Mouse (Mus musculus): ENCODE results near the gene Plpp7. TPM values are rescaled to one million over a fixed set of nuclear protein-coding genes. Genes with fewer than 3 reads are reported as not detected.
A peak's percentile ranks its signal among the peaks of the same experiment; 100 is the strongest.

Plpp7 gene
- total RNA-seq, 2 experiments from 2014 or later = 24.7 to 32.1 TPM

DNA sequence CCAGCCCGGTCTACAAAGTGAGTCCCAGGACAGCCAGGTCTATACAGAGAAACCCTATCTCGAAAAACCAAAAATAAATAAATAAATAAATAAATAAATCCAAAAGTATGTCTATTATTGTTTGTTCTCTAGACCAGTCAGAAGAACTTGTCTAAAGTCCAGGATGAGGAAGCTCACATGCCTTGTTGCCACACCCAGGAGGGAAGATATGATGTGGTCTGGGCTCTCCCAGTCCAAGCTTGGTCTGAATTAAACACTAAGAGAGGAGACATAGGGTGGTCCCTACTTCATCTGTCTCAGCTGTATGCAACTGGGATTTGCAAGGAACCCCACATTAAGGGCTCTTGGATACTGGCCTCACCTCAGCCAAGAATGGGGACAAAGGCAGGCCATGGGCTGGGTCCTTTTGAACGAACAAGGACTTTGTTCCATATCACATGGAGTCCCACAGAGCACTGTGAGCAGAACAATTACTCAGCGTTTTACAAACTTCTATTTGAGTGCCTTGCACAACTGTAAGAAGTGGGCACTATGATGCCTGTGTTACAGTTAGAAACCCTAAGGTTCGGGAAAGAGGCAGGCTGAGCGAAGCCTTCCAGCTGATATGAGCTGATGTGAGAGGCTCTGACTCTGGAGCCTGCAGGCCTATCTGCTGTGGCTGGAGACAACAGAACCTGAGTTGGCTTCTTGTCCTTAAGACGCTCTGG, 1.2 kb upstream of the Plpp7 start:
- no peak for DNase-seq
- intact Hi-C loops (cut with DNase I) = no loop called here

DNA sequence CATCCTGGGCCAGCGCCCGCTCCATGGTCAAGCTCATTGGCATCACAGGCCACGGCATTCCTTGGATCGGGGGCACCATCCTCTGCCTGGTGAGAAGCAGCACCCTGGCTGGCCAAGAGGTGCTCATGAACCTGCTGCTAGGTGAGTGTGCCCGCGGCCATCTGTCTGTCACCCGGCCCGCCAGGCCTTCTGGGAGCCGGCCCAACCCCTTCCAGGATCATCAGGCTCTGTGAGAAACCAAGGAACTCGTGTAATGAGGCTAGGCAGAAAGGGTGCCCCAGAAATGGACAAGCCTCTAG, 743 bp downstream of the Plpp7 start:
- no peak for DNase-seq
- intact Hi-C loops (cut with DNase I) = no loop called here

- intact Hi-C loops (cut with DNase I) = no loop called here
- DNase-seq = no peak
These were observed 7.6 kb downstream of the Plpp7 start for GRCm38 (mm10) chr2:32102944-32103343.

- intact Hi-C loops (cut with DNase I) = no loop called here
- DNase-seq = no peak
These were observed 8.2 kb downstream of the Plpp7 start for GRCm38 (mm10) chr2:32103557-32103956.

GRCm38 (mm10) chr2:32104122-32104521, 8.8 kb downstream of the Plpp7 start:
- DNase-seq = no peak
- intact Hi-C loops (cut with DNase I) = no loop called here

- intact Hi-C loops (cut with DNase I) = no loop called here
- no peak for DNase-seq
These were observed 10.0 kb downstream of the Plpp7 start for GRCm38 (mm10) chr2:32105117-32105913.

GRCm38 (mm10) chr2:32105930-32106329, 10.6 kb downstream of the Plpp7 start:
- intact Hi-C loops (cut with DNase I) = no loop called here
- no peak for DNase-seq

DNA sequence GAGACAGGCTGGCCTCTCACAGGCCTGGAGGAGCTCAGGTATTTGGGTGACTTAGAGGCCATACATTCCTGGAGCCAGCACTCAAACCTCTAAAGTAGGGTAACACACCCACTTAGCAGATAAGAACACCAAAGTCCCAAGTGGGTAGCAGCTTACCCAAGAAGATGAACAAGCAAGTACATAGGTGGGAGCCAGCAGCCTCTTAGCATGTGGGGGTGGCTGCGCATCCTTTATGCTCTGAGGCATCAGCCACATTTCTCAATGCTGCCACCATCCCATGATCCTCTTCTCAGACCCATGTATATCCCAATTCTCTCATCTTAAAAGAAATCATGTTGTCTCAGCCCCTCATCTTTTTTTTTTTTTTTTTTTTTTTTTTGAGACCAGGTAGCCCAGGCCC, 15.9 kb downstream of the Plpp7 start:
- no peak for DNase-seq
- intact Hi-C loops (cut with DNase I) = no loop called here

- intact Hi-C loops (cut with DNase I) = no loop called here
- no peak for DNase-seq
These were observed 17.2 kb downstream of the Plpp7 start for GRCm38 (mm10) chr2:32112548-32112947.

DNA sequence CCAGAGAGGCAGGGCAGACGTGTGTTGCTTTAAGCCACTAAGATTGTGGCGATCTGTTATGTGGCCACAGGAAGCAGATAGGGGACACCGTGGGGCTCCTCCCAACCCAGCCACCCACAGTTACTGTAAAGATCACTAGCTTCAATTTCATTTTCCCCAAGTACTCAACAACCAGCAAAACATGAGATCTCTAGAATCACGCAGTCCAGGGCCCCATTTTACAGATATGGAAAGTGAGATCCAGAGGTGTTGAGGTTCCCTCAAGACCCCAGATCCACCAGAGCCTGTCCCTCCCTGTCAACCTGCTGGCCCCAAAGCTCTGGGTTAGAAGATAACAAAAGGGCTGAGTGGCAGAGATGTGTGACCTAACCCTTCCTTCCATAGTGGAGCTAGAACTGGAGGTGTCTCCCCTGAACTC, 20.5 kb downstream of the Plpp7 start:
- no peak for DNase-seq
- intact Hi-C loops (cut with DNase I) = no loop called here

GRCm38 (mm10) chr2:32119802-32120750, 24.7 kb downstream of the Plpp7 start:
- peak; percentile 49 to 62 for DNase-seq
- intact Hi-C loops (cut with DNase I) = no loop called here

DNA sequence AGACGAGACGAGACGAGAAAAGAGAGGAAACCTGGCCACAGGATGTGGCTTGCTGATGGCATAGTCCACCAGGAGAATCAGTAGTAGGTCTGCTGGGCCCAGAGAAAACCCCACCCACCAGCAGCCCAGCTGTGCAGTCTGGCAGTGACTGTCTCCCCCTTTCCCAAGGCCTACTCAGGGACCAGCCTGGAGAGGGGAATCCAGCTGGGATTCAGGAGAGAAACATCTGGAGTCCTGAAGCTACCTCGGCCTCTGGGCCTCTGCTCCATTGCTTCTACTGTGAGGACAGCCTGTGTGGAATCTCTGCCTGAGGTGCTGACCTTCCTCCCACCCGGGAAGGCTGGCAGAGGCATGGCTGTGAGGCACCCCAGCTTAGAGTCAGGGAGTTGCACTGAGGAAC, 25.8 kb downstream of the Plpp7 start:
- intact Hi-C loops (cut with DNase I) = no loop called here
- peak in 1 of 2 experiments; percentile 42 for DNase-seq

GRCm38 (mm10) chr2:32121785-32122184, 26.5 kb downstream of the Plpp7 start:
- intact Hi-C loops (cut with DNase I) = no loop called here
- DNase-seq = no peak

- DNase-seq = no peak
- intact Hi-C loops (cut with DNase I) = no loop called here
These were observed 32.6 kb downstream of the Plpp7 start for GRCm38 (mm10) chr2:32127653-32128535.

GRCm38 (mm10) chr2:32128536-32128841, 33.2 kb downstream of the Plpp7 start:
- intact Hi-C loops (cut with DNase I) = no loop called here
- no peak for DNase-seq

DNA sequence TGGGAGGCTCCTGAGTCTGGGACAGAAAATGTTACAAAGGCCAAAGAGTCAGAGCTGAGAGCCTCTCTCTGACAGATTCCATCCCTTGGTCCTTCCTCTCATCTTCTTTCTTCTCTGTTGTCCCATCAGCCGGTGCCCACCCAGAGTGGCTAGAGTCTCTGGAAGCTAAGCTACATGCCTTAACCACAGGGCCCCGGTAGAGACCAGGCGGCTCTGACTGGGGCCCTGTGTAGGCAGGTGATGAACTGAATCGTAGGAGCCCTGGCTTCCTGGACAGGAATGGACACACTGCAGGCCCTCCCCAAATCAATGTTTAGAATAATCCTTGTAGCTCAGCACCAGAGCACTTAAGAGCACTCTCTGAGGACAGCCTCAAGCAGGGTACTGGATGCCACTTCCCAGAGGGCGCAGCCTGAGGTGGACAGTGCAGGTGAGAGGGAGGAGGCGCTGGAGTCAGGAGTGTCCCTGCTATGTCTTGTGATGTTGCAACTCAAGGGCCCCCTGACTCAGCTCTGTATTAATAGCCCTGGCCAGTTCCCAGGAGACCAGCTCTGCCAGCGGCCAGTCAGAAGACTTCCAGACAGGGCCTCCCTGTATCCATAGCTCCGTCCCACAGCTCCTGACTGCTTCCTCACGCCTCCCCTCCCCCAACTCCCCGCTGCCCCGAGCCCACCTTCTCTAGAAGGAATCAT, 34.2 kb downstream of the Plpp7 start:
- peak; percentile 57 to 68 for DNase-seq
- intact Hi-C loops (cut with DNase I) = loop anchor here (2.0 to 5.0 kb wide), 2 partner anchors 47 to 92 kb away; no protein-coding TSS in a partner anchor

DNA sequence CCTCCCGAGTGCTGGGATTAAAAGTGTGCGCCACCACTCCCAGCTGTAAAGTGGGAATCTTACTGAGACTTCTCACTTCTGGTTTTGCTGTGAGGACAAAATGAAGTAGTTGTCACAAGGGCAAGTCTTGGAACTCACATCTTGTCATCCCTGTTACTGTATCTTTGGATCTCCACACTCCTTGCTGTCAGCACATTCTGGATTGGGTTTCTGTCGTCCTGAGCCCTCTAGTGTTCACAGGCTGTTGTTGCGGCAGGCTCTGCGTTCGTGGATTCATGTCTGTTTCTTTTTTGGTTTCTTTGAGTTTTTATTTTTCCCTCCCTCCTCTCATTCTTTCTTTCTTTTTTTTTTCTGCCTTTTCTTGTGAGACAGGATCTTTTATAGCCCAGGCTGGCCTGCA, 35.1 kb downstream of the Plpp7 start:
- DNase-seq = peak; percentile 55 to 56

DNA sequence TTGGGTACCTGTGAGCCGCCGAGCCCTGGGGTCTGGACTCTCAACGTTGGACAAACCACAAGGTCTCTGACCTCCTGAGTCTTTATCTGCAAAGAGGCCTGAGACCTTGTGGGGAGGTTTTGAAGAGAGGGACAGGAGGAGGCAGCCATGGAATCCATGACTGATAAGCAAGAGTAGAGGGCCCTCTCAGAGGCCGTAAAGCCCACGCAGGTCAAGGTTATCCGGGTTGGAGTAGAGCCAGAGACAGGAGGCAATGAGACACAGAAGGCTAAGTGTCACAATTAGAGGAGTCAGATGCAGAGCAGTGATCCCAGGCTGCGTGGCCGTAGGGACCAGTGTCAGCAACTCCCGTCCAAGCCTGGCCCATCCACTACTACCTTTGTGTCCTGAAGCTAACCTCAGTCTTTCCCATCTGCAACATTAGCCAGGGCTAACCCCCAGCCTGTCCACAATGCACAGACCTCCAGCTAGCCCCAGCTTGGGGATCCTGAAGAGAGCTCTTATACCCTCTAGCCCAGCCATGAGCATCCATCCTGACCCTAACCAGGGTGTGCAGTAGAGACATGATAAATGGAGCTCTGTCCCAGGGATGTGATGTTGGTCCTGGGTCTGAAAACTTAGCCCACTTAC, 36.0 kb downstream of the Plpp7 start:
- DNase-seq = no peak
- intact Hi-C loops (cut with DNase I) = loop anchor here (2.0 to 5.0 kb wide), 2 partner anchors 49 to 94 kb away; no protein-coding TSS in a partner anchor

More for the DNA sequence above, 35.1 kb downstream of the Plpp7 start:
- intact Hi-C loops (cut with DNase I) = loop anchor here (2.0 to 5.0 kb wide), 2 partner anchors 48 to 93 kb away; no protein-coding TSS in a partner anchor

Data from heart, postnatal 36 days (tissue).